Mouse (Mus musculus): Measurements from ENCODE around the gene Fbf1. TPM values are rescaled to one million over a fixed set of nuclear protein-coding genes. Genes with fewer than 3 reads are reported as not detected.

Fbf1 gene
- polyA plus RNA-seq, 1 experiment = 37.8 TPM

DNA sequence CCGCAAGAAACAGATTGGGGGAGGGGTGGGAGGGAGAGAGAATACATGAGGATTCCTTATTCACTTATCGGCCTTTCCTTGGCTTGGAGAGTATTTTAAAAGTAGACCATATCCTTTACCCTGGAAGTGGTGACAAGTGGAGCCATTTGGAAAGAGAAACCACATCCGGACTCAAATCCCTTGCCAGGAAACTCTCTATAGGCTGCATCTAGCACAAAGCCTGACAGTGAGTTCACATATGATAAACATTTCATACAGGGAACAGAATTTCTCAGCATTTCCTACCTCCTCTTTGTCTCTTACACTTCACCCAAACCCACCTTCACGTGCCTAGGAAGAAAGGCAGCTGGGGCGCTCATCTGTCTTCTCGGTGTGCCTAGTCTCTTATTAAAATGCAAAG is 734 bp downstream of the Fbf1 start:
- Histone ChIP-seq H3K9me3 (no peaks in the 10 kb centered on the region), H3K4me3 (replicated peaks) (peak overlapping the region; percentile 95), H3K36me3 (replicated peaks; ENCODE audit: low read length) (peaks cover 59% of the 10 kb centered on the region), H3K27me3 (replicated peaks) (no peaks in the 10 kb centered on the region), H3K4me1 (peaks cover 68% of the 10 kb centered on the region)
- TF ChIP-seq FLI1 (IDR thresholded peaks at IDR 0.05; ENCODE audit: low read length) (no peak), GATA1 (IDR thresholded peaks at IDR 0.05; ENCODE audit: borderline replicate concordance, low read length) (no peak)

GRCm38 (mm10) chr11:116163002-116163401 is 5.0 kb downstream of the Fbf1 start:
- no peaks in the 10 kb centered on the region for H3K9me3 ChIP-seq
- H3K4me3 ChIP-seq (replicated peaks) = no peak overlapping the region
- peaks cover 91% of the 10 kb centered on the region for H3K4me1 ChIP-seq
- peaks cover 82% of the 10 kb centered on the region for H3K36me3 ChIP-seq (replicated peaks; ENCODE audit: low read length)
- no peaks in the 10 kb centered on the region for H3K27me3 ChIP-seq (replicated peaks)
- no peak for TF ChIP-seq GATA1 (IDR thresholded peaks at IDR 0.05; ENCODE audit: borderline replicate concordance, low read length)
- no peak for TF ChIP-seq FLI1 (IDR thresholded peaks at IDR 0.05; ENCODE audit: low read length)

DNA sequence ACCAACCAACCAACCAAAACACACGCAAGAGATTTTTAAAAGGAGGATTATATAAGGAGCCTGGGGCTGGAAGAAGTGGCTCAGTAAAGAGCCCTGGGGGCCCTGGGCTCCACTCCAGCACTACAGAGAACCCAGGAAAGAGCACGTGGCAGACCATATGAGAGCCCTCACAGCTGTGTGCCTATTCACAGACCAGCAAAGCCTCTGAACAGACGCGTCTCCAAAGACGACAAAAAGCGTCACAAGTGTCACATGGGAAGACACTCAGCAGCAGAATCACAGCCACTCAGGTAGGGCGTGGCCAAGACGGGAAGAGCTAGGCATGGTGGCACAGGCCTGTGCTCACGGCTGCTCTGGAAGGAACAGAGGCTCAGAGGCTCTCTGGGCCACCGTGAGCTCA is 5.8 kb downstream of the Fbf1 start:
- Histone ChIP-seq H3K36me3 (replicated peaks; ENCODE audit: low read length) (peaks cover 91% of the 10 kb centered on the region), H3K4me3 (replicated peaks) (no peak overlapping the region), H3K4me1 (peaks cover 95% of the 10 kb centered on the region), H3K9me3 (no peaks in the 10 kb centered on the region), H3K27me3 (replicated peaks) (no peaks in the 10 kb centered on the region)
- TF ChIP-seq GATA1 (IDR thresholded peaks at IDR 0.05; ENCODE audit: borderline replicate concordance, low read length) (no peak), FLI1 (IDR thresholded peaks at IDR 0.05; ENCODE audit: low read length) (no peak)

GRCm38 (mm10) chr11:116161312-116161711 is 6.7 kb downstream of the Fbf1 start:
- H3K4me1 ChIP-seq = peaks cover 95% of the 10 kb centered on the region
- H3K27me3 ChIP-seq (replicated peaks) = no peaks in the 10 kb centered on the region
- peaks cover 97% of the 10 kb centered on the region for H3K36me3 ChIP-seq (replicated peaks; ENCODE audit: low read length)
- no peaks in the 10 kb centered on the region for H3K9me3 ChIP-seq
- TF ChIP-seq FLI1 (IDR thresholded peaks at IDR 0.05; ENCODE audit: low read length) = no peak
- no peak for TF ChIP-seq GATA1 (IDR thresholded peaks at IDR 0.05; ENCODE audit: borderline replicate concordance, low read length)
- no peak overlapping the region for H3K4me3 ChIP-seq (replicated peaks)

DNA sequence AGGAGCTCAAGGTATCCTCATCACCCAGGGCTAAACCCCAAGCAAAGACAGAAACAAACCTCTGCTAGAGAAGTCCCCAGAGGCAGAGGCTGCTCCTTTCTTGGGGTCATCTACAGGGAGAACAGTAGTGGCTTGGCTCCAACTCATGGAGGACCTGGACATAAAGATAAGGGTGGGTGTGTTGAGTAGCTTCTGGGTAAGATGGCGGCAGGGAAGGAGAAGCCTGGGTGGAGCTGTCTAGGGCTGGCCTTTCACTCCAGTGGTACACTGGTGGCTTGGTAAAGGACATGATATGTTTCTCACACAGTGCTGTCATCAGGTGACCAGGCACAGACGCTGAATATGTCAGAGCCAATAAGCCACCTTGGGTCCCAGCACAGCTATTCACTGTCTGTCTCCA is 17.0 kb downstream of the Fbf1 start:
- peaks cover 59% of the 10 kb centered on the region for H3K4me1 ChIP-seq
- H3K27me3 ChIP-seq (replicated peaks) = no peaks in the 10 kb centered on the region
- TF ChIP-seq GATA1 (IDR thresholded peaks at IDR 0.05; ENCODE audit: borderline replicate concordance, low read length) = no peak
- TF ChIP-seq FLI1 (IDR thresholded peaks at IDR 0.05; ENCODE audit: low read length) = no peak
- H3K36me3 ChIP-seq (replicated peaks; ENCODE audit: low read length) = peaks cover 100% of the 10 kb centered on the region
- no peak overlapping the region for H3K4me3 ChIP-seq (replicated peaks)
- no peaks in the 10 kb centered on the region for H3K9me3 ChIP-seq

GRCm38 (mm10) chr11:116149341-116149740 is 18.6 kb downstream of the Fbf1 start:
- TF ChIP-seq FLI1 (IDR thresholded peaks at IDR 0.05; ENCODE audit: low read length) = no peak
- TF ChIP-seq GATA1 (IDR thresholded peaks at IDR 0.05; ENCODE audit: borderline replicate concordance, low read length) = no peak
- H3K4me1 ChIP-seq = peaks cover 62% of the 10 kb centered on the region
- no peak overlapping the region for H3K4me3 ChIP-seq (replicated peaks)
- peaks cover 100% of the 10 kb centered on the region for H3K36me3 ChIP-seq (replicated peaks; ENCODE audit: low read length)
- no peaks in the 10 kb centered on the region for H3K27me3 ChIP-seq (replicated peaks)
- H3K9me3 ChIP-seq = no peaks in the 10 kb centered on the region

DNA sequence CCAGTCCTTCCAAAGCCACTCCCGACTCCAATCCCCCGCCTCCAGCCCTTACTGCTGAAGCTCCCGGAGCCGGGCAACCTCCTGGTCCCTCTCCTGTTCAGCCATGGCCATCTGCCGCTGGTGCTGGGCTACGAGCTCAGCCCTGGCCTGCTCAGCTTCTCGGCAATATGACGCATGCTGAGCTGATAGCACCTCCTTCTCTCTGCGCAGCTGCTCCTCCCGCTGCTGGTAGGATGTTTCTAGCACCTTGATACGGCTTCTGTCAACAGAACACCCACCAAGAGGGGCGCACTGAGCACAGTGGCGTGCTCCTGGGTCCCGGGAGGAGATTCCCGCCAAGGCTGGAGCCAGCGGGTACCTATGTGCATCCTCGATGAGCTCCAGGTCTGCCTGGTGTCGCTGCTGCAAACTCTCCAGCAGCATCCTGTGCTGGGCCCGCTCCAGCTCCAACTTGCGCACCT is 19.2 kb downstream of the Fbf1 start:
- Histone ChIP-seq H3K27me3 (replicated peaks) (no peaks in the 10 kb centered on the region), H3K4me3 (replicated peaks) (no peak overlapping the region), H3K9me3 (no peaks in the 10 kb centered on the region), H3K36me3 (replicated peaks; ENCODE audit: low read length) (peaks cover 100% of the 10 kb centered on the region), H3K4me1 (peaks cover 63% of the 10 kb centered on the region)
- TF ChIP-seq GATA1 (IDR thresholded peaks at IDR 0.05; ENCODE audit: borderline replicate concordance, low read length) (no peak), FLI1 (IDR thresholded peaks at IDR 0.05; ENCODE audit: low read length) (no peak)

- Histone ChIP-seq H3K4me1 (peaks cover 70% of the 10 kb centered on the region), H3K4me3 (replicated peaks) (peak overlapping the region; percentile 51), H3K36me3 (replicated peaks; ENCODE audit: low read length) (peaks cover 100% of the 10 kb centered on the region), H3K9me3 (no peaks in the 10 kb centered on the region), H3K27me3 (replicated peaks) (no peaks in the 10 kb centered on the region)
- TF ChIP-seq FLI1 (IDR thresholded peaks at IDR 0.05; ENCODE audit: low read length) (no peak), GATA1 (IDR thresholded peaks at IDR 0.05; ENCODE audit: borderline replicate concordance, low read length) (no peak)
Observed at GRCm38 (mm10) chr11:116146294-116146985, 21.5 kb downstream of the Fbf1 start.

- peaks cover 69% of the 10 kb centered on the region for H3K4me1 ChIP-seq
- H3K36me3 ChIP-seq (replicated peaks; ENCODE audit: low read length) = peaks cover 96% of the 10 kb centered on the region
- no peak for TF ChIP-seq GATA1 (IDR thresholded peaks at IDR 0.05; ENCODE audit: borderline replicate concordance, low read length)
- TF ChIP-seq FLI1 (IDR thresholded peaks at IDR 0.05; ENCODE audit: low read length) = no peak
- H3K9me3 ChIP-seq = no peaks in the 10 kb centered on the region
- no peak overlapping the region for H3K4me3 ChIP-seq (replicated peaks)
- no peaks in the 10 kb centered on the region for H3K27me3 ChIP-seq (replicated peaks)
Observed at GRCm38 (mm10) chr11:116145481-116146293, 22.3 kb downstream of the Fbf1 start.

GRCm38 (mm10) chr11:116143468-116143867 is 24.5 kb downstream of the Fbf1 start:
- H3K9me3 ChIP-seq = no peaks in the 10 kb centered on the region
- peaks cover 71% of the 10 kb centered on the region for H3K4me1 ChIP-seq
- H3K36me3 ChIP-seq (replicated peaks; ENCODE audit: low read length) = peaks cover 78% of the 10 kb centered on the region
- no peak overlapping the region for H3K4me3 ChIP-seq (replicated peaks)
- no peaks in the 10 kb centered on the region for H3K27me3 ChIP-seq (replicated peaks)
- TF ChIP-seq FLI1 (IDR thresholded peaks at IDR 0.05; ENCODE audit: low read length) (no peak), GATA1 (IDR thresholded peaks at IDR 0.05; ENCODE audit: borderline replicate concordance, low read length) (no peak)
